Mouse (Mus musculus) bone marrow, adult 2 months (tissue): Measurements from ENCODE around the gene Nenf. TPM values are rescaled to one million over a fixed set of nuclear protein-coding genes. Genes with fewer than 3 reads are reported as not detected.
A peak's percentile ranks its signal among the peaks of the same experiment; 100 is the strongest.

ENCODE experiments used
- H3K27ac ChIP-seq: fragments of 200-500 bp; 2 replicates; pipeline ENCODE4 v1.5.1; 2012; ENCODE audit warnings: low read depth, mild to moderate bottlenecking, control low read depth, inconsistent platforms, low read length; ENCODE audit not compliant: control insufficient read depth, poor library complexity, insufficient read depth
- H3K4me1 ChIP-seq: fragments of 200-500 bp; 2 replicates; pipeline ENCODE4 v1.6.1; 2011; ENCODE audit warnings: low read length; ENCODE audit not compliant: control insufficient read depth, insufficient read depth
- H3K4me3 ChIP-seq: fragments of 200-500 bp; replicated peaks from 2 replicates; pipeline ENCODE3; 2011; ENCODE audit warnings: mild to moderate bottlenecking, low read depth, low read length, control low read depth; ENCODE audit not compliant: control insufficient read depth
- CTCF ChIP-seq: fragments of 200-500 bp; IDR thresholded peaks from 2 replicates; pipeline ENCODE4 v1.5.1; 2011; ENCODE audit warnings: low read length, control low read depth; ENCODE audit not compliant: control insufficient read depth, insufficient read depth
- POLR2A ChIP-seq: fragments of 200-500 bp; IDR thresholded peaks from 2 replicates; pipeline ENCODE4 v1.6.1; 2011; ENCODE audit warnings: low read depth, mild to moderate bottlenecking, control low read depth, low read length, borderline replicate concordance; ENCODE audit not compliant: control insufficient read depth
- WGBS: fragments of 180-500 bp; shearing (Covaris S2); methylation state at CpG from one replicate; pipeline ENCODE4 v1.1.7; 2018; 5-methylcytosine and 5-hydroxymethylcytosine counted together
- polyA plus RNA-seq: library from polyadenylated mRNA; stranded (reverse); fragments of >200 nt; gene quantifications from 2 replicates; pipeline ENCODE4 v1.2.4, GENCODE M21; 2011; ENCODE audit warnings: low replicate concordance; ENCODE audit not compliant: missing spikeins, insufficient read depth, insufficient read length

Nenf gene
- polyA plus RNA-seq, 1 experiment = 79.3 TPM

DNA sequence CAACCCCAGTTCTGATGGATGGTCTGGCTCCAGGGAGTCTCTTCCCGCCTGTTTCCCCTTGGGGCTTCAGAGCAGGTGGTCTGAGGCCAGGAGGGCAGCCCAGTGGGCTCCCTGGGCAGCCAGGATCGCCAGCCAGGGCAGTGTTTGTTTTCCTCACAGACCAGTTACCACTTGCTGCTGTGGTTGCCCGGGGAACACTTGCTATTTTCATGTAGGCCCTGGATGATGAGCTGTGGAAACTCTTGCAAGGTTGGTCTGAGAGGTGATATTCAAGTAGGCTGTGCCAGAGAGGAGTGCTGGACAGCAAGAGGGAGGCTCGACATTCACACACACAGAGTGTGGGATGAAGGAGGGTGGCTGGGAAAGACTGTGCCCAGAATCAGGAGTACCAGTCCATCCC is 16.1 kb downstream of the Nenf start:
- WGBS = 64% methylated on average over 4 of the region's 4 CpGs
- Histone ChIP-seq H3K27ac (no peak overlapping the region), H3K4me1 (no peaks in the 10 kb centered on the region), H3K4me3 (no peak overlapping the region)
- no peak for TF ChIP-seq POLR2A

- H3K4me1 ChIP-seq = no peaks in the 10 kb centered on the region
- no peak overlapping the region for H3K4me3 ChIP-seq
- TF ChIP-seq POLR2A (no peak), CTCF (peak; percentile 61)
- no peak overlapping the region for H3K27ac ChIP-seq
- WGBS = 54% methylated on average over 11 of the region's 11 CpGs
Observed at GRCm38 (mm10) chr1:191299215-191299942, 18.6 kb downstream of the Nenf start.

GRCm38 (mm10) chr1:191298304-191298703 is 19.7 kb downstream of the Nenf start:
- TF ChIP-seq POLR2A (no peak), CTCF (no peak)
- 83% methylated on average over 4 of the region's 4 CpGs for WGBS
- Histone ChIP-seq H3K4me3 (no peak overlapping the region), H3K27ac (no peak overlapping the region), H3K4me1 (no peaks in the 10 kb centered on the region)

GRCm38 (mm10) chr1:191296445-191296844 is 21.5 kb downstream of the Nenf start:
- Histone ChIP-seq H3K4me3 (no peak overlapping the region), H3K4me1 (no peaks in the 10 kb centered on the region), H3K27ac (no peak overlapping the region)
- TF ChIP-seq CTCF (no peak), POLR2A (no peak)
- 82% methylated on average over 5 of the region's 5 CpGs for WGBS

DNA sequence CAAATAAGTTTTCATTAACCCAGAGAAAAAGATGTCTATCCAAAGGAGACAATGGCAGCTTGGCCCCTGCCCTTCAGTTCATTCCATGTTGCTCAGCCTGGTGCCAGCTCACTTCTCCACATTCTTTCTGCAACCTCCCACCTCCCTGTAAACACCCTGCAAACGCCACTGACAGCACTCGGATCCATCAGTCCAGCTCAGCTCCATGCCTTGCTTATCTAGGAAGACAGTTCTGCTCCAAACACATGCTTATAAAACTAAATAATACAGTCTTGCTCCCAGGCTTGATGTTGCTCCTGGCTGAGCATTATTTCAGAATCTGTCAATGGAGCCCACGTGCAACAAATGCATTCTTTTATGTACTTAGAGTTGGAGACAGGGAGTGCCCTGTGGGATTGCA is 22.2 kb downstream of the Nenf start:
- Histone ChIP-seq H3K4me1 (no peaks in the 10 kb centered on the region), H3K4me3 (no peak overlapping the region), H3K27ac (no peak overlapping the region)
- no peak for TF ChIP-seq POLR2A
- TF ChIP-seq CTCF = no peak
- 68% methylated on average over 3 of the region's 3 CpGs for WGBS

GRCm38 (mm10) chr1:191293996-191294795 is 23.8 kb downstream of the Nenf start:
- no peaks in the 10 kb centered on the region for H3K4me1 ChIP-seq
- WGBS = 73% methylated on average over 9 of the region's 9 CpGs
- TF ChIP-seq POLR2A (no peak), CTCF (no peak)
- H3K27ac ChIP-seq = no peak overlapping the region
- H3K4me3 ChIP-seq = no peak overlapping the region

- Histone ChIP-seq H3K27ac (no peak overlapping the region), H3K4me1 (no peaks in the 10 kb centered on the region), H3K4me3 (no peak overlapping the region)
- WGBS = 74% methylated on average over 2 of the region's 2 CpGs
- TF ChIP-seq POLR2A (no peak), CTCF (no peak)
Observed at GRCm38 (mm10) chr1:191293051-191293450, 24.9 kb downstream of the Nenf start.

- no peak for TF ChIP-seq POLR2A
- H3K4me1 ChIP-seq = no peaks in the 10 kb centered on the region
- no peak overlapping the region for H3K27ac ChIP-seq
- 72% methylated on average over 5 of the region's 5 CpGs for WGBS
- H3K4me3 ChIP-seq = no peak overlapping the region
Observed at GRCm38 (mm10) chr1:191292348-191292747, 25.6 kb downstream of the Nenf start.

DNA sequence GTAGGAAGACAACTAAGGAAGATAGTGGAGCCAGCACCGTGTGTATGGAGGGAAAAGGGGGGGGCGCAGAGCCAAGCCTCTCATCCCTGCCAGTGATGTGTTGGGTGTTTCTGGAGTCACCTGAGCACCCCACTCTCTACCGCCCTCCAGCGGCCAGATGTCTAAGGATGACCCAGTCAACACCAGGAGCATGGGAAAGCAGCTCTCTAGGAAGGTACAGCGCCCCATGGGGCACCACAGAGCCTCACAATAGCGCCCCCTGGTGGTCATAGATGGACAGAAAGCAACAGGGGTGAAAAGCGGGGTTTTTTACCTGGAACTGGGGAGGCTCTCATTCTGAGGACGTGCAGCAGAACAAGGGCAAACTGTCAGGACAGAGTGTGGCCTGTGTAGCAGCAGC is 29.2 kb downstream of the Nenf start:
- Histone ChIP-seq H3K4me1 (no peaks in the 10 kb centered on the region), H3K27ac (no peak overlapping the region), H3K4me3 (no peak overlapping the region)
- 53% methylated on average over 8 of the region's 8 CpGs for WGBS
- TF ChIP-seq POLR2A (no peak), CTCF (peak; percentile 72)
